Mouse (Mus musculus) olfactory bulb, adult 2 months (tissue): Measurements from ENCODE around the gene Gm17651. TPM values are rescaled to one million over a fixed set of nuclear protein-coding genes. Genes with fewer than 3 reads are reported as not detected.

Experiments
- H3K27ac ChIP-seq: fragments of 200-500 bp; 2 replicates; pipeline ENCODE4 v1.5.1; 2012; ENCODE audit warnings: low read depth, low read length; ENCODE audit not compliant: insufficient read depth
- H3K4me1 ChIP-seq: fragments of 200-500 bp; 2 replicates; pipeline ENCODE4 v1.6.1; 2012; ENCODE audit warnings: low read length; ENCODE audit not compliant: control insufficient read depth, insufficient read depth
- H3K4me3 ChIP-seq: fragments of 200-500 bp; 2 replicates; pipeline ENCODE4 v1.5.1; 2012; ENCODE audit warnings: mild to moderate bottlenecking, low read depth, low read length, moderate library complexity; ENCODE audit not compliant: insufficient read depth
- CTCF ChIP-seq: fragments of 200-500 bp; IDR thresholded peaks from 2 replicates; pipeline ENCODE4 v1.5.1; 2012; ENCODE audit warnings: low read depth, mild to moderate bottlenecking, low read length, moderate library complexity; ENCODE audit not compliant: insufficient read depth
- POLR2A ChIP-seq: fragments of 200-500 bp; IDR thresholded peaks from 2 replicates; pipeline ENCODE4 v1.6.1; 2012; ENCODE audit warnings: mild to moderate bottlenecking, low read depth, low read length, moderate library complexity; ENCODE audit not compliant: insufficient read depth
- WGBS: fragments of 180-500 bp; shearing (Covaris S2); methylation state at CpG from one replicate; pipeline ENCODE4 v1.1.7; 2018; 5-methylcytosine and 5-hydroxymethylcytosine counted together
- polyA plus RNA-seq: library from polyadenylated mRNA; stranded (reverse); fragments of >200 nt; gene quantifications from 2 replicates; pipeline ENCODE4 v1.2.4, GENCODE M21; 2012; ENCODE audit warnings: low replicate concordance; ENCODE audit not compliant: missing spikeins, insufficient read depth, insufficient read length

The Gm17651 gene
- polyA plus RNA-seq, 1 experiment = not detected

DNA sequence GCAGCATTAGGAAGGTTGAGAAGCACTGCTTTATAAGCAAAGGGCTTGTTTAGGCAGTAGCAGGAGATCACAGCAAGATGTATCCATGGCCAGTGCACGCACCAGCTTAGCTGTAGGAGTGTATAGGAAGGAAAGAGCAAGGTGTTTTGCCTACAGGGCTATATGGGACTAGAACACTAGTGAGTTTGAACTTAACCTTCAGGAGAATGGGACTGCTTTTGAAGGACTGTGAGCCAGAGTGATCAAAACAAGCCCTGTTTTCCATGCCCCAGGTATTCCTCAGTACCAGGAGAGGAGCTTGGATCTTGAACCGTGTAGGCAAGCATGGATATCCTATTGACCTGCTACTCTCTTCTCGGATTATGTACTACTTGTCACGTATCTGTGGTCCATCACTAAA lies 33.1 kb downstream of the Gm17651 start:
- H3K4me3 ChIP-seq = no peak overlapping the region
- TF ChIP-seq CTCF (no peak), POLR2A (no peak)
- H3K27ac ChIP-seq = no peak overlapping the region
- no peaks in the 10 kb centered on the region for H3K4me1 ChIP-seq
- WGBS = 94% methylated on average over 4 of the region's 4 CpGs

DNA sequence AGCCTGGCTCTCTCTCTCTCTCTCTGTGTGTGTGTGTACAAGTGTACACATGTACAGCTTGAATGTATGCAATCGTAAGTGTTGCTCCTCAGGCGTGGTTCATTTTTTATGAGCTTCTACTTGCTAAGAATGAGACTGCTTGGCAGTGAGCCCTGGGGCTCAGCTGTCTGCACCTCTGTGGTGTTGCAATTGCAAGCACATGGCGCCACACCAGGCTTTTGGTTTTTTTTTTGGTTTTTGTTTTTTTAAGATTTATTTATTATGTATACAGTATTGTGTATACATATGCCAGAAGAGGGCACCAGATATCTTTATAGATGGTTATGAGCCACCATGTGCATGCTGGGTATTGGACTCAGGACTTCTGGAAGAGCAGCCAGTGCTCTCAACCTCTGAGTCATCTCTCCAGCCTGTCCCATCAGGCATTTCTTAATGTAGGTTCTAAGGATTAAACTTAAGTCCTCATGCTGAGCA lies 40.2 kb downstream of the Gm17651 start:
- TF ChIP-seq CTCF (no peak), POLR2A (no peak)
- Histone ChIP-seq H3K4me3 (no peak overlapping the region), H3K4me1 (no peaks in the 10 kb centered on the region), H3K27ac (no peak overlapping the region)
- 67% methylated on average over 3 of the region's 3 CpGs for WGBS

DNA sequence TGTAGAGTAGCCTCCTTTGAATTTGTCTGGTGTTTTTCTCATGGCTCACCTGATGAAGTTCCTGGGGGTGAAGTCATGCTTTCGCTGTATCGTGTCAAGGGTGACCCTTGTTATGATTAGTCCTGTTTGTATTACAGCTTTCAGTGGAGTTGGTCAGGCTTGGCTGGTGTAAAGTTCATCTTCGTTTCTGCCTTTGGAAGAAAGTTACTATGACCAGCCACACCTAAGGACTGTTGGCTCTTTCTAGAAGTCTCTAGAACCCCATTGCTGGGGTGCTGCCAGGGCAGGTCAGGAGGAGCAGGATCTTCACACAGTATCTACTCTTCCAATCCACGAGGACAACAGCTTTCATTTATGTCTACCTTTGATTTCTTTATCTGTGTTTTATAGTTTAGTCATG lies 41.0 kb downstream of the Gm17651 start:
- TF ChIP-seq POLR2A (no peak), CTCF (no peak)
- H3K4me3 ChIP-seq = no peak overlapping the region
- WGBS = 84% methylated on average over 4 of the region's 4 CpGs
- peaks cover 4% of the 10 kb centered on the region; the same call in 1 of the 2 replicates for H3K4me1 ChIP-seq
- no peak overlapping the region for H3K27ac ChIP-seq

DNA sequence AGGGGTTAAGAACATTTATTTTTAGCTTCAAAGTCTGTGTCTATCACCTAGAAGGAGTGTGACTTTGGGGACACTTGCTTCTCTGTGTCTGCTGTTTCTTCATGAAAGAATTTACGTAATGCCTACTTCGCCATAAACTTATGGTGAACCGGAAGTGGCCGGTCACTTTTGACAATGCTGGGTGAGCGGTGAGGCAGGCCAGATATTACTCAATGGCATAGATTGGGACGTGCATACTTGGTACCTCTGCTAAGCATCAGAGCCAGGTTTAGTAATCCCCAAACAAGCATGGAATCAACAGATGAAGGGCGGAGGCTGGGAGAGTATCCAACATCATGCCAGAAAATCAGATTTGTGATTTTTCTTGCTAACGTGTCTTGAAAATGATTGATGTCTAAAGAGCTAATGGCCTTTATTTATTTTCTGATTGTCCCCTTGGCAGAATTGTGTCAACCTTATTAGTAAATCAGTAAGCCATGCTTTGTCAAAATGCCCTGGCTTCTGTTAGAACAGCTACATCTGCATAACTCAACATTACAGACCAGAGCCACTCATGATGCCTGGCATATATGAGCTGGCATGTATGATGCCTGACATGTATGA lies 43.1 kb downstream of the Gm17651 start:
- no peak overlapping the region for H3K4me3 ChIP-seq
- H3K4me1 ChIP-seq = peaks cover 4% of the 10 kb centered on the region; the same call in 1 of the 2 replicates
- TF ChIP-seq CTCF (no peak), POLR2A (no peak)
- H3K27ac ChIP-seq = no peak overlapping the region
- 88% methylated on average over 8 of the region's 8 CpGs for WGBS

DNA sequence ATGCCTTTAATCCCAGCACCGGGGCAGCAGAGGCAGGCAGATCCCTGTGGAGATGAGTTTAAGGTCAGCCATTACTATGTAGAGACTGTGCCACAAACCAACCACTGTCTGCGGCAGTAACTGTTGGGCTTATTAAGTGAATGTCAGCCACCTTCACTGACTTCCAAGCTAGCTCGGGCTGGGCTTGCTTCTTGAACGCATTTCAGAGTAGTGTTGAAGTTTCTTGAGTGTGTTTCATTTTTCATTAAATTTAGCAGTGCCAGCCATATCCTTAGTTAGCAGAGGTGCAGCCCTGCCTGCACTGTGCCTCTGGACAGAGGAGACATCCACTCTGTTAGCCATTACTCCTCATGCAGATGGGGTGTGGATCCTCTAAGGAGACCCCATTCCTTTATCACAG lies 43.7 kb downstream of the Gm17651 start:
- Histone ChIP-seq H3K4me1 (peaks cover 4% of the 10 kb centered on the region; the same call in 1 of the 2 replicates), H3K4me3 (no peak overlapping the region), H3K27ac (no peak overlapping the region)
- TF ChIP-seq POLR2A (no peak), CTCF (no peak)
- WGBS = 98% methylated on average over 4 of the region's 4 CpGs

DNA sequence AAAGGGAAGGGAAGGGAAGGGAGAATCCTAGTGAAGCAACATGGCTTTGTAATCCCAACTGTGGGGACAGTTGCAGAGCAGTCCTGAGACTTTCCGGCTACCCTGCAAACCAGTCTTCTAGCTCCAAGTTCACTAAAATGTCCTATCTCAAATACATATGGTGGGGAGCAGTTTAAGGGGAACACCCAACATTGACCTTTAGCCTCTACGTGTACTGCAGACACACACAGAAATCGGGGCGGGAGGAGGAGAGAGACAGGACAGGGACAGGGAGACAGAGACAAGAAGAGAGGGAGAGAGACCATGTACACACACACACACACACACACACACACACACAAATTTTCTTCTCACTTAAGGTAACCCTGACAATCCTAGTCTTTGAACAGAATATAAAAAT lies 44.6 kb downstream of the Gm17651 start:
- no peak overlapping the region for H3K27ac ChIP-seq
- TF ChIP-seq POLR2A (no peak), CTCF (no peak)
- H3K4me1 ChIP-seq = peaks cover 4% of the 10 kb centered on the region; the same call in 1 of the 2 replicates
- WGBS = 89% methylated on average over 4 of the region's 4 CpGs
- no peak overlapping the region for H3K4me3 ChIP-seq

DNA sequence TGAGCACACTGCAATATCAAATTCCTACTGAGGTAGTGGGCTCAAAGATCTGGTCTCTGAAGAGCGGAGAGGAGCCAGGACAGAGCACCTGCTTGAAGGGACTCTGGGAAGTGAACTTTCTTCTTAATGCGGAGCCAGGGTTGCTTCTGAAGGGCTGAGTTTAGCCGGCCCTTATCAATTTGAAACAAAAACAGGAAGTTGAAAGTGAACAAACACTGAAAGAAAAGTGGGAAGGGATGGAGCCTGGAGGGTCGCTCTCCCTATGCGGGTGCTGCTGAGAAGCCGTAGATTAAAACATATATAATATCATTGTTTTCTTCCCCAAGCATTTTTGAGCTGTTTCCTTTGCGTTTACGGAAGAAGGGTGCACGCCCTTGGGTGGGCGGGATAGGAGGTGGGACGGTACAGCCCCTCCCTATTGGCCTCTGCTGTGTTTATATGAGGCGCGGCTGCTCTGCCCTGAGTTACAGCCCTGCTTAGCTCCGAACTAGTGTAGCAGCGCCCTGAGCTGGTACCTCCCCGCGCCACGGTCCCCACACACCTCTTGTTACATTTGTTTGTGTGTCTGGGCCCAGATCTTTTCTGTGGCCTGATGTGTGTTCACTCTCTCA lies 46.0 kb downstream of the Gm17651 start, which contains the start of gene Fmo5:
TSS of gene Fmo5 (plus strand) at position 414 of the 611 bp plus-strand sequence.
- no peak for TF ChIP-seq POLR2A
- Histone ChIP-seq H3K4me3 (peak within 1 kb of the TSS; percentile 23), H3K27ac (no peak within 1 kb of the TSS), H3K4me1 (peaks cover 4% of the 10 kb centered on the region; the same call in 1 of the 2 replicates)
- WGBS = 14% methylated on average over 18 of the region's 18 CpGs

DNA sequence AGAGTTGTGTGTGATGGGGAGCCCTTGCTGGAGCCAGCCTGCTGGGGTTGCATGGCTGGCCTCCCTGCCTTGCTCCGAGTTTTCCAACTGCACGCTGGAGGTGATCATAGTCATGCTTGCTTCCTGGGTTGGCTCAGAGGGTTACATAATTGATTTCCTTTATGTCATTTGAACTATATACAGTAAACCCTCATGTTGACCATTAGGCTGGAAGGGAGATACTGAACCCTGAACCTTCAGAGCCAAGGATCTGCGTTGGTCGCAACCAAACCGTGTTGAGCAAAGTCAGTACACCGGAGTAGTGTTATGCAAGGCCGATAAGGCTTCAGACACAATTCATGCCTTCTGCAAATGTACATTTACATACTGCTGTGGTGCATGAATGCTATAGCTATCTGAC lies 46.6 kb downstream of the Gm17651 start:
- TF ChIP-seq CTCF (no peak), POLR2A (no peak)
- Histone ChIP-seq H3K4me1 (peaks cover 4% of the 10 kb centered on the region; the same call in 1 of the 2 replicates), H3K27ac (no peak overlapping the region), H3K4me3 (no peak overlapping the region)
- 92% methylated on average over 7 of the region's 7 CpGs for WGBS

DNA sequence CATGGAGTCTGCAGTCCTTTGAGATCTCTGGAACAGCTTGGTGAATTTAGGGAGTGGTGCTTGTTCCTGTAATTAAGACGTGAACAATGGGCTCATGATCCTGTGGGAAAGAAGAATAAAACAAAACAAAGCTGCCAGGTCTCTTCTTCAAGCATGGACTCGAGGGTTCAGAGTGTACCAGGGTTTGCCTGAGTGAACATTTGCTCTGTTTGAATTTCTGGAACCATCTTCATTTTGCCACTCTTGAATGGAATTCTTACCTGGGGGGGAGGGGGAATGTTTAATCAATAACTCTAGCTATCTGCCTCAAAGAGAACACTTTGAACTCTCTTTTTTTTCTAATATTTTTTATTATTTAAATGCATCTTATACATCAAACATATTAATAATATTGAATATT lies 49.9 kb downstream of the Gm17651 start:
- Histone ChIP-seq H3K27ac (no peak overlapping the region), H3K4me1 (peaks cover 4% of the 10 kb centered on the region; the same call in 1 of the 2 replicates), H3K4me3 (no peak overlapping the region)
- 22% methylated on average over 2 of the region's 2 CpGs for WGBS
- TF ChIP-seq CTCF (no peak), POLR2A (no peak)

Other genes with a start within 250 kb of the Gm17651 start
- not detected in 2 replicates for gene Chd1l, start 64.5 kb downstream of the Gm17651 start, polyA plus RNA-seq
- gene Fmo5, start 45.9 kb downstream of the Gm17651 start, polyA plus RNA-seq = not detected in 2 replicates
- gene Prkab2, start 16.5 kb downstream of the Gm17651 start, polyA plus RNA-seq = not detected in 2 replicates
- gene Pde4dip, start 214.0 kb upstream of the Gm17651 start, polyA plus RNA-seq = 39.5 and 82.8 TPM in 2 replicates
- not detected in 2 replicates for gene Sec22b, start 226.5 kb upstream of the Gm17651 start, polyA plus RNA-seq